Mouse (Mus musculus) brain, embryonic 14.5 days (tissue): ENCODE measurements at regions not wholly inside any gene's neighbourhood (a gene's known extent, or its start where the extent isn't known, plus 50 kb on each side); places are given as distances from the start of the nearest gene placed in this dataset.

Experiments used
- DNase-seq: peaks from one replicate; pipeline ENCODE4 v3.0.0-alpha.2; 2011; ENCODE audit warnings: low read depth
- CTCF ChIP-seq: fragments of 200-500 bp; IDR thresholded peaks from 2 replicates; pipeline ENCODE4 v1.5.1; 2012; ENCODE audit warnings: inconsistent platforms, mild to moderate bottlenecking, moderate library complexity, borderline replicate concordance; ENCODE audit not compliant: insufficient read depth, insufficient read length; ENCODE audit errors: extremely low read depth
- POLR2A ChIP-seq: fragments of 200-500 bp; IDR thresholded peaks from 2 replicates; pipeline ENCODE4 v1.6.1; 2012; ENCODE audit warnings: mild to moderate bottlenecking, inconsistent platforms, borderline replicate concordance; ENCODE audit not compliant: poor library complexity, insufficient read depth, insufficient read length, severe bottlenecking; ENCODE audit errors: extremely low read depth

DNA sequence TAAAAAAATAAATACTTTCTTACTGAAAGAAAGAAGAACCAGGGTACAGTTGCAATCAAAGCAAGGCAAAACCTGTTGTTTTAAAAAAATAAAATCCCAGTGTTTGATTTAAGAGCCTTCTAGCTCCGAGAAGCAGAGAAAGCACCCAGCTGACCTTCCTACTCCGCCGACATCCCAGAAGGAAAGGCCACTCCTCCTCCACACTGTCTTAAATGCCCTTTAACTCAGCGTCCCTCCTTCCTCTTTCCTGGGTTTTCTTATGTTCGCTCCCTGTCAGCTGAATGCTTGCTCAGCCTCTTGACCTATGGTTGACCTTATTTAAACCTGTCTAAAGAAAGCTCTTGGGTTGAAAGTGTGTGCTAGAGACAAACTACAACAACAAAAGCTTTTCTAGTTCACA lies 79.1 kb downstream of the Sptssa start:
- no peak for DNase-seq
- TF ChIP-seq POLR2A (no peak), CTCF (no peak)

DNA sequence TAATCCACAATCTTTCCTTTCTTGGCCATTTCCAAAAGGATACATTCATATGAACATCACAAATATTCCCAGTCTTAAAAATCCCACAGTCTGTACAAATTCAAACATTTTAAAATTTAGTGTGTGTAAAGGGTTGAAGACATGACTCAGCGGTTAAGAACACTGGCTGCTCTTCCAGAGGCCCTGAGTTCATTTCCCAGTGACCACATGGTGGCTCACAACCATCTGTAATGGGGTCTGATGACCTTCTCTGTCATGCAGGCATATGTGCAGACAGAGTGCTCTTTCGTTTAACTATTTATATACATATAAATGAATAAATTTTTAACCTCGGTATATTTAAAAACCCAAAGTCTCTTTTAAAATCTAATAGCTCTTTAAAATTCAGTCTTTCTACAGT lies 79.6 kb downstream of the Sptssa start:
- no peak for TF ChIP-seq CTCF
- TF ChIP-seq POLR2A, result no peak
- DNase-seq, result no peak

DNA sequence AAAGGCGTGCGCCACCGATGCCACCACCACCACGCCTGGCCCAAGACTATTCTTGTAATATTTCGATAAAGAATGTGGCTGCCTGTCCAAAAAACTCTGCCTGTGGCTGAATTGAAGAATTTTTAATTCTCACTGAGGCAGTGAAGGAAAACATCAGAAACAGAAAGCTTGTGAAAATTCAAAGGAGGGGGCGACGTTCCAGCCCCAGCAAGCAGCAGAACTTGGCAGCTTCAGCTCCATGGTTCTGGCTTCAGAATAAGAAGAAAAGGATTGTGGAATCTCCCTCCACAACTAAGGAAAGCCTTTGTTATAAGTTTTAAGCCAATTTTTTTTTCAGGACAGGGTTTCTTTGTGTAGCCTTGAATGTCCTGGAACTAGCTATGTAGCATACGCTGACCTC lies 83.5 kb downstream of the Sptssa start:
- TF ChIP-seq POLR2A (no peak), CTCF (no peak)
- DNase-seq, result no peak

DNA sequence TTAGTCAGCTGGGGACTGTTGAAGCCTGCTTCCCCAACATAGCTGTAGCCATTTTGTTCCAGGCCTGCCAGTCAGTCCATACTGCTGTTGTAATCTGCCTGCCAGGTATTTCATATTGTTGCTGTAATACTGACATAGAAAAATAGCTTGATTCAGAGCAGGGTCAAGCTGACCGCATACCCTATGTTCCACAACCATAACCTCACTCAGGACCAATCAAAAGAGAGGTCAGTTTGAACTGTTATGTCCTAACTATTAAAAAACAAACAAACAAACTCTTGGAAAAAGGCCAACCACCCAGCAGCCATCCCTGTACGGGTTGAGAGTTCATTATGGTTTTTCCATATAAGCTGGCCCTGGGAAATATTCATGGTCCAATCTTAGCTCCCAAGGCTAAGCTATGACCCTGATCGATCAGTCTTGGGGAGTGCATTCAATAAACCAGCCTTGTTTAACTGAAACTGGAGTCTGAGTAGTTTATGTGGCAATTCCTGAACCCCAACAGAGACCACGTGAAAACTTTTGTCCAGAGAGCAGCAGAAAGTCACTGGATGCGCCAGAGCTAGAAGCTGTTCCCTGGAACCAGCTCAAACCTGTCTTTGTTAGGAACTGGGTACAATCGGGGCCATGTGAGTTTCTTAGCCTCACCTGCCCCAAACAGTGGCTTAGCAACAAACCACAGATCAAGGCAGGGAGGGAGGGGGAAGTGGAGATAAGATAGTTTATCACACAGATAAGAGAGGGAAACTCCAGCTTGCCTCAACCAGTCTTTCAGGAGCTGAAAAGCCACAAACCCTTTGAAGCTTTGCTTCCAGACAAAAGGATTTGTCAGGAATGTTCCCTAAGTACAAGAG lies 88.1 kb downstream of the Sptssa start:
- TF ChIP-seq CTCF, result no peak
- no peak for TF ChIP-seq POLR2A
- DNase-seq, result no peak

- TF ChIP-seq POLR2A (no peak), CTCF (no peak)
- DNase-seq, result no peak
Observed at GRCm38 (mm10) chr12:54567426-54567790, 89.0 kb downstream of the Sptssa start.

- no peak for DNase-seq
- TF ChIP-seq CTCF (no peak), POLR2A (no peak)
Observed at GRCm38 (mm10) chr12:54566532-54567425, 89.6 kb downstream of the Sptssa start.

GRCm38 (mm10) chr12:54561981-54562380 lies 94.4 kb downstream of the Sptssa start:
- DNase-seq, result no peak

DNA sequence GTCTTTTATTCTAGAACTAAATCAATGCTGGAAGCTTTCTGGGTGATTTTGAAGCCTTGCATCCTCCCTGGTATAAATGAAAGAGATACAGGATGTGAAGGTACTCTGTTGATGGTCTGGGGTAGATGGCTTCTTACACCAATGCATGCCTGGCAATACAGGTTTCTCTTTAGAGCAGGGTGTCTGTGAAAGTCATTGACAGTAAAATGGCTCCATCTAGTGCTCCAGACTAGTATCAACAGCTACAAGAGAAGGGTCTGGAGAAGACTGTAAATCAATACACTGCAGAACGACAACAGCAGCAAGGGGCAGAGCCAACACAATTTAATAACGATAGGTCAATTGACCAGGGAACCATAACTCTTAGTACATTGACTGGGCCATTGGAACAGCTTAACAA lies 98.3 kb downstream of the Sptssa start:
- TF ChIP-seq CTCF (peak; percentile 67; the same call in 1 of the 2 replicates), POLR2A (no peak)
- peak; percentile 89 for DNase-seq

More at GRCm38 (mm10) chr12:54561981-54562380, 94.4 kb downstream of the Sptssa start:
- TF ChIP-seq CTCF, result no peak
- no peak for TF ChIP-seq POLR2A

- no peak for DNase-seq
- no peak for TF ChIP-seq CTCF
- TF ChIP-seq POLR2A, result no peak
Observed at GRCm38 (mm10) chr12:54549659-54550058, 106.7 kb downstream of the Sptssa start.

DNA sequence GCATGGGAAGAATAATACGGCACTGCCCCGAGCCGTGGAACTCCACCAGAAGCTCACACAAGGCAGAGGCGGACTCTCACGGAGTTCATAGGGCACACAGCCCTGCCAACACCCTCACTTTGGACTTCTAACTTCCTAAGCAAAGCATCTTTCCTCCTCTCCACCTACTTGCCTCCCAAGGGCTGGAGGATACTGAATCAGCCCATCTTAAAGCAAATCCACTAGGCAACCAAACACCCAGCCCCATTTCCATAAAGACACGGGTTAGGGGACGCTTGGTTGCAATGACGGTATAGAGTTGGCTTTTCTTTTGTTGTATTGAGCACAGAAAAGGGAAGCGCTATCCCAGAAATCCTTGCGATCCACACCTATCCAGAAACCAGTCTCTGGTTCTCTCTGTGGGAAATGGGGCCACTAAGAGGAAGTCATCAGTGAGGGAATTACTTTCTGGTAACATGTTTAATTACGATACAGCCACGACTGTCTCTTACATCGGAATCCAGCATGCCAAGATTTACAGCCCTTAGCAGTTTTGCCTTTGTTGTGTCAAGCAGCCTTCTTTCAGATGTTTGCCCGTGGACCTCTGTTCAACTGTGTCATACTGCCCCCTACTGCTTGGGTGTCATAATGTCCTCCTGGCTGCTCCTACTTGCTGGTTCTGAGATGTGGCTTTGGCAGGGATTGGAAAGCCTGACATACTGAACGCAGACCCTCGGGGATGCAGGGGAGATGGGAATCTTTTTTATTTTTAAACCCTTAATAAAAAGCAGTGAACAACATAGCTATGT lies 110.4 kb downstream of the Sptssa start:
- peak; percentile 81; the same call in 1 of the 2 replicates for TF ChIP-seq CTCF
- no peak for TF ChIP-seq POLR2A
- peak; percentile 95 for DNase-seq

DNA sequence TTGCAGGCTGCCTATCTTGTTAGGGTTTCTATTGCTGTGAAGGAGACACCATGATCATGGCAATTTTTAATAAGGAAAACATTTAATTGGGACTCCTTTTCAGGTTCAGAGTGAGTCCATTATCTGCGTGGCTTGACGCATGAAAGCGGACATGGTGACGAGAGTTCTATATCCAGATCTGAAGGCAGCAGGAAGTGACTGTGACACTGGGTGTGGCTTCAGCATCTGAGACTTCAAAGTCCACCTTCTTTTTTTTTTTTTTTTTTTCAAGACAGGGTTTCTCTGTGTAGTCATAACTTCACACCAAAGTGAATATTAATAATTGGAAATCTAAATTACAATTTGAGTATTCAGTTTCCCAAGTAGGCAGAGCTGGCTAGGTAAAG lies 118.1 kb downstream of the Sptssa start:
- DNase-seq, result no peak
- TF ChIP-seq CTCF, result no peak
- TF ChIP-seq POLR2A, result no peak
